Mouse (Mus musculus): ENCODE data around the gene Wfs1. TPM values are rescaled to one million over a fixed set of nuclear protein-coding genes. Genes with fewer than 3 reads are reported as not detected.

Wfs1 gene
- polyA plus RNA-seq, 1 experiment from 2014 or later = 6.3 TPM

- H3K4me3 ChIP-seq (ENCODE audit: low read depth, low read length) = no peak overlapping the region
- no peak overlapping the region for H3K4me2 ChIP-seq (ENCODE audit: low read depth, severe bottlenecking)
- no peak overlapping the region for H3K9ac ChIP-seq (ENCODE audit: low read length)
- no peak overlapping the region for H3K27ac ChIP-seq (replicated peaks; ENCODE audit: low read depth, low read length)
- no peak for ATAC-seq (ENCODE audit: insufficient number of reproducible peaks, low FRiP score, low TSS enrichment, low read depth)
- no peak for DNase-seq (ENCODE audit: low spot score)
- H3K9me3 ChIP-seq (ENCODE audit: control insufficient read depth, low read length) = no peaks in the 10 kb centered on the region
- H3K36me3 ChIP-seq (ENCODE audit: control insufficient read depth, insufficient read depth, low read length) = no peaks in the 10 kb centered on the region
- WGBS = 81% methylated on average over 8 of the region's 8 CpGs
- H3K27me3 ChIP-seq (ENCODE audit: control insufficient read depth, insufficient read depth, low read length) = no peaks in the 10 kb centered on the region
- H3K4me1 ChIP-seq (ENCODE audit: control insufficient read depth, insufficient read depth, low read length) = no peaks in the 10 kb centered on the region
Measured at GRCm38 (mm10) chr5:36979001-36979400, 10.0 kb downstream of the Wfs1 start.

- WGBS = 74% methylated on average over 9 of the region's 9 CpGs
- H3K27me3 ChIP-seq (ENCODE audit: control insufficient read depth, insufficient read depth, low read length) = no peaks in the 10 kb centered on the region
- H3K4me3 ChIP-seq (ENCODE audit: low read depth, low read length) = no peak overlapping the region
- H3K9me3 ChIP-seq (ENCODE audit: control insufficient read depth, low read length) = no peaks in the 10 kb centered on the region
- H3K4me2 ChIP-seq (ENCODE audit: low read depth, severe bottlenecking) = no peak overlapping the region
- no peak for DNase-seq (ENCODE audit: low spot score)
- no peak for ATAC-seq (ENCODE audit: insufficient number of reproducible peaks, low FRiP score, low TSS enrichment, low read depth)
- H3K9ac ChIP-seq (ENCODE audit: low read length) = no peak overlapping the region
- H3K4me1 ChIP-seq (ENCODE audit: control insufficient read depth, insufficient read depth, low read length) = no peaks in the 10 kb centered on the region
- H3K36me3 ChIP-seq (ENCODE audit: control insufficient read depth, insufficient read depth, low read length) = no peaks in the 10 kb centered on the region
- H3K27ac ChIP-seq (replicated peaks; ENCODE audit: low read depth, low read length) = no peak overlapping the region
Measured at GRCm38 (mm10) chr5:36977809-36978208, 11.2 kb downstream of the Wfs1 start.

- Histone ChIP-seq H3K4me1 (ENCODE audit: control insufficient read depth, insufficient read depth, low read length) (no peaks in the 10 kb centered on the region), H3K27me3 (ENCODE audit: control insufficient read depth, insufficient read depth, low read length) (no peaks in the 10 kb centered on the region), H3K9ac (ENCODE audit: low read length) (no peak overlapping the region), H3K36me3 (ENCODE audit: control insufficient read depth, insufficient read depth, low read length) (no peaks in the 10 kb centered on the region), H3K9me3 (ENCODE audit: control insufficient read depth, low read length) (no peaks in the 10 kb centered on the region), H3K4me2 (ENCODE audit: low read depth, severe bottlenecking) (no peak overlapping the region), H3K27ac (replicated peaks; ENCODE audit: low read depth, low read length) (no peak overlapping the region), H3K4me3 (ENCODE audit: low read depth, low read length) (no peak overlapping the region)
- WGBS = 84% methylated on average over 13 of the region's 13 CpGs
- ATAC-seq (ENCODE audit: insufficient number of reproducible peaks, low FRiP score, low TSS enrichment, low read depth) (no peak), DNase-seq (ENCODE audit: low spot score) (no peak)
Measured at GRCm38 (mm10) chr5:36975336-36975735, 13.7 kb downstream of the Wfs1 start.

- H3K4me2 ChIP-seq (ENCODE audit: low read depth, severe bottlenecking) = no peak overlapping the region
- WGBS = 88% methylated on average over 8 of the region's 8 CpGs
- H3K4me1 ChIP-seq (ENCODE audit: control insufficient read depth, insufficient read depth, low read length) = no peaks in the 10 kb centered on the region
- no peak for ATAC-seq (ENCODE audit: insufficient number of reproducible peaks, low FRiP score, low TSS enrichment, low read depth)
- H3K27me3 ChIP-seq (ENCODE audit: control insufficient read depth, insufficient read depth, low read length) = no peaks in the 10 kb centered on the region
- H3K27ac ChIP-seq (replicated peaks; ENCODE audit: low read depth, low read length) = no peak overlapping the region
- no peak overlapping the region for H3K9ac ChIP-seq (ENCODE audit: low read length)
- H3K9me3 ChIP-seq (ENCODE audit: control insufficient read depth, low read length) = no peaks in the 10 kb centered on the region
- H3K36me3 ChIP-seq (ENCODE audit: control insufficient read depth, insufficient read depth, low read length) = peaks cover 6% of the 10 kb centered on the region; the same call in 1 of the 2 replicates
- DNase-seq (ENCODE audit: low spot score) = no peak
- no peak overlapping the region for H3K4me3 ChIP-seq (ENCODE audit: low read depth, low read length)
Measured at GRCm38 (mm10) chr5:36971587-36971986, 17.4 kb downstream of the Wfs1 start.

GRCm38 (mm10) chr5:36960501-36960900, 28.5 kb downstream of the Wfs1 start:
- no peaks in the 10 kb centered on the region for H3K27me3 ChIP-seq (ENCODE audit: control insufficient read depth, insufficient read depth, low read length)
- H3K4me3 ChIP-seq (ENCODE audit: low read depth, low read length) = no peak overlapping the region
- DNase-seq (ENCODE audit: low spot score) (no peak), ATAC-seq (ENCODE audit: insufficient number of reproducible peaks, low FRiP score, low TSS enrichment, low read depth) (no peak)
- no peaks in the 10 kb centered on the region for H3K9me3 ChIP-seq (ENCODE audit: control insufficient read depth, low read length)
- 66% methylated on average over 5 of the region's 5 CpGs for WGBS
- H3K9ac ChIP-seq (ENCODE audit: low read length) = no peak overlapping the region
- H3K4me1 ChIP-seq (ENCODE audit: control insufficient read depth, insufficient read depth, low read length) = no peaks in the 10 kb centered on the region
- H3K4me2 ChIP-seq (ENCODE audit: low read depth, severe bottlenecking) = no peak overlapping the region
- H3K36me3 ChIP-seq (ENCODE audit: control insufficient read depth, insufficient read depth, low read length) = no peaks in the 10 kb centered on the region
- H3K27ac ChIP-seq (replicated peaks; ENCODE audit: low read depth, low read length) = no peak overlapping the region

GRCm38 (mm10) chr5:36958837-36959236, 30.2 kb downstream of the Wfs1 start:
- ATAC-seq (ENCODE audit: insufficient number of reproducible peaks, low FRiP score, low TSS enrichment, low read depth) = no peak
- no peak overlapping the region for H3K4me3 ChIP-seq (ENCODE audit: low read depth, low read length)
- H3K27ac ChIP-seq (replicated peaks; ENCODE audit: low read depth, low read length) = no peak overlapping the region
- H3K4me2 ChIP-seq (ENCODE audit: low read depth, severe bottlenecking) = no peak overlapping the region
- H3K27me3 ChIP-seq (ENCODE audit: control insufficient read depth, insufficient read depth, low read length) = no peaks in the 10 kb centered on the region
- peak; percentile 79 for DNase-seq (ENCODE audit: low spot score)
- no peak overlapping the region for H3K9ac ChIP-seq (ENCODE audit: low read length)
- 33% methylated on average over 5 of the region's 5 CpGs for WGBS
- H3K9me3 ChIP-seq (ENCODE audit: control insufficient read depth, low read length) = no peaks in the 10 kb centered on the region
- H3K4me1 ChIP-seq (ENCODE audit: control insufficient read depth, insufficient read depth, low read length) = no peaks in the 10 kb centered on the region
- no peaks in the 10 kb centered on the region for H3K36me3 ChIP-seq (ENCODE audit: control insufficient read depth, insufficient read depth, low read length)

GRCm38 (mm10) chr5:36955366-36955765, 33.6 kb downstream of the Wfs1 start:
- no peaks in the 10 kb centered on the region for H3K27me3 ChIP-seq (ENCODE audit: control insufficient read depth, insufficient read depth, low read length)
- no peak overlapping the region for H3K4me3 ChIP-seq (ENCODE audit: low read depth, low read length)
- DNase-seq (ENCODE audit: low spot score) (peak; percentile 43), ATAC-seq (ENCODE audit: insufficient number of reproducible peaks, low FRiP score, low TSS enrichment, low read depth) (no peak)
- H3K9me3 ChIP-seq (ENCODE audit: control insufficient read depth, low read length) = no peaks in the 10 kb centered on the region
- H3K27ac ChIP-seq (replicated peaks; ENCODE audit: low read depth, low read length) = no peak overlapping the region
- 21% methylated on average over 4 of the region's 4 CpGs for WGBS
- H3K9ac ChIP-seq (ENCODE audit: low read length) = no peak overlapping the region
- H3K36me3 ChIP-seq (ENCODE audit: control insufficient read depth, insufficient read depth, low read length) = no peaks in the 10 kb centered on the region
- H3K4me1 ChIP-seq (ENCODE audit: control insufficient read depth, insufficient read depth, low read length) = no peaks in the 10 kb centered on the region
- no peak overlapping the region for H3K4me2 ChIP-seq (ENCODE audit: low read depth, severe bottlenecking)

GRCm38 (mm10) chr5:36952311-36952710, 36.7 kb downstream of the Wfs1 start:
- ATAC-seq (ENCODE audit: insufficient number of reproducible peaks, low FRiP score, low TSS enrichment, low read depth) = no peak
- no peak for DNase-seq (ENCODE audit: low spot score)
- Histone ChIP-seq H3K4me3 (ENCODE audit: low read depth, low read length) (no peak overlapping the region), H3K27me3 (ENCODE audit: control insufficient read depth, insufficient read depth, low read length) (no peaks in the 10 kb centered on the region), H3K9me3 (ENCODE audit: control insufficient read depth, low read length) (no peaks in the 10 kb centered on the region), H3K27ac (replicated peaks; ENCODE audit: low read depth, low read length) (no peak overlapping the region), H3K9ac (ENCODE audit: low read length) (no peak overlapping the region), H3K36me3 (ENCODE audit: control insufficient read depth, insufficient read depth, low read length) (no peaks in the 10 kb centered on the region), H3K4me1 (ENCODE audit: control insufficient read depth, insufficient read depth, low read length) (no peaks in the 10 kb centered on the region), H3K4me2 (ENCODE audit: low read depth, severe bottlenecking) (no peak overlapping the region)
- WGBS = 91% methylated on average over 15 of the region's 15 CpGs

GRCm38 (mm10) chr5:36950871-36951270, 38.1 kb downstream of the Wfs1 start:
- 62% methylated on average over 2 of the region's 2 CpGs for WGBS

More at GRCm38 (mm10) chr5:36950871-36951270, 38.1 kb downstream of the Wfs1 start:
- H3K9ac ChIP-seq (ENCODE audit: low read length) = no peak overlapping the region
- no peak for DNase-seq (ENCODE audit: low spot score)
- no peak overlapping the region for H3K27ac ChIP-seq (replicated peaks; ENCODE audit: low read depth, low read length)
- no peak for ATAC-seq (ENCODE audit: insufficient number of reproducible peaks, low FRiP score, low TSS enrichment, low read depth)
- H3K36me3 ChIP-seq (ENCODE audit: control insufficient read depth, insufficient read depth, low read length) = no peaks in the 10 kb centered on the region
- no peak overlapping the region for H3K4me2 ChIP-seq (ENCODE audit: low read depth, severe bottlenecking)
- no peak overlapping the region for H3K4me3 ChIP-seq (ENCODE audit: low read depth, low read length)
- H3K4me1 ChIP-seq (ENCODE audit: control insufficient read depth, insufficient read depth, low read length) = no peaks in the 10 kb centered on the region
- no peaks in the 10 kb centered on the region for H3K9me3 ChIP-seq (ENCODE audit: control insufficient read depth, low read length)
- no peaks in the 10 kb centered on the region for H3K27me3 ChIP-seq (ENCODE audit: control insufficient read depth, insufficient read depth, low read length)

Data from limb, embryonic 11.5 days (tissue).